Mouse (Mus musculus) forebrain, embryonic 14.5 days (tissue): ENCODE data around the gene Tlx2. TPM values are rescaled to one million over a fixed set of nuclear protein-coding genes. Genes with fewer than 3 reads are reported as not detected.
A peak's percentile ranks its signal among the peaks of the same experiment; 100 is the strongest.

ENCODE experiments used
- ATAC-seq: fragments of 200-750 bp; cut with Nextera tagmentation; 2 replicates; pipeline ENCODE4 v1.8.0; 2017; ENCODE audit warnings: mild to moderate bottlenecking, moderate library complexity
- DNase-seq: peaks from one replicate; pipeline ENCODE4 v3.0.0-alpha.2; 2015; ENCODE audit warnings: low spot score
- H3K27ac ChIP-seq: fragments of 300-500 bp; sonication (generic); 2 replicates; pipeline ENCODE4 v1.5.1; 2014; ENCODE audit warnings: low read depth, mild to moderate bottlenecking, control low read depth, low read length, moderate library complexity
- H3K27me3 ChIP-seq: fragments of 300-500 bp; sonication (generic); replicated peaks from 2 replicates; pipeline ENCODE4 v1.6.1; 2014; ENCODE audit warnings: low read length, control low read depth, mixed read lengths; ENCODE audit not compliant: control insufficient read depth, insufficient read depth
- H3K36me3 ChIP-seq: fragments of 300-500 bp; sonication (generic); 2 replicates; pipeline ENCODE4 v1.6.1; 2014; ENCODE audit warnings: low read length, control low read depth; ENCODE audit not compliant: control insufficient read depth, insufficient read depth
- H3K4me1 ChIP-seq: fragments of 300-500 bp; sonication (generic); 2 replicates; pipeline ENCODE4 v1.6.1; 2014; ENCODE audit warnings: antibody characterized with exemption, low read length, control low read depth; ENCODE audit not compliant: control insufficient read depth, insufficient read depth
- H3K4me2 ChIP-seq: fragments of 300-500 bp; sonication (generic); 2 replicates; pipeline ENCODE4 v1.6.1; 2014; ENCODE audit warnings: mild to moderate bottlenecking, control low read depth, low read length
- H3K4me3 ChIP-seq: fragments of 300-500 bp; sonication (generic); 2 replicates; pipeline ENCODE4 v1.5.1; 2014; ENCODE audit warnings: low read depth, low read length, control low read depth
- H3K9ac ChIP-seq: fragments of 300-500 bp; sonication (generic); 2 replicates; pipeline ENCODE4 v1.6.1; 2014; ENCODE audit warnings: mild to moderate bottlenecking, low read length, control low read depth, moderate library complexity
- H3K9me3 ChIP-seq: fragments of 300-500 bp; sonication (generic); replicated peaks from 2 replicates; pipeline ENCODE4 v1.6.1; 2016; ENCODE audit warnings: low read length, control low read depth, mixed read lengths; ENCODE audit not compliant: control insufficient read depth
- WGBS: fragments of 180-500 bp; shearing (Covaris S2); extraction: QIAGEN DNeasy Blood & Tissue Kit; methylation state at CpG from one replicate; pipeline ENCODE4 v1.1.7; 2014; 5-methylcytosine and 5-hydroxymethylcytosine counted together
- polyA plus RNA-seq: library from polyadenylated mRNA; unstranded; fragments of >200 nt; fragmentation: Nextera tagmentation; extraction: Ambion mirVana; gene quantifications from 2 replicates; pipeline ENCODE4 v1.2.1, GENCODE M21; 2014

Tlx2 gene
- polyA plus RNA-seq, 1 experiment from 2014 or later: not detected

DNA sequence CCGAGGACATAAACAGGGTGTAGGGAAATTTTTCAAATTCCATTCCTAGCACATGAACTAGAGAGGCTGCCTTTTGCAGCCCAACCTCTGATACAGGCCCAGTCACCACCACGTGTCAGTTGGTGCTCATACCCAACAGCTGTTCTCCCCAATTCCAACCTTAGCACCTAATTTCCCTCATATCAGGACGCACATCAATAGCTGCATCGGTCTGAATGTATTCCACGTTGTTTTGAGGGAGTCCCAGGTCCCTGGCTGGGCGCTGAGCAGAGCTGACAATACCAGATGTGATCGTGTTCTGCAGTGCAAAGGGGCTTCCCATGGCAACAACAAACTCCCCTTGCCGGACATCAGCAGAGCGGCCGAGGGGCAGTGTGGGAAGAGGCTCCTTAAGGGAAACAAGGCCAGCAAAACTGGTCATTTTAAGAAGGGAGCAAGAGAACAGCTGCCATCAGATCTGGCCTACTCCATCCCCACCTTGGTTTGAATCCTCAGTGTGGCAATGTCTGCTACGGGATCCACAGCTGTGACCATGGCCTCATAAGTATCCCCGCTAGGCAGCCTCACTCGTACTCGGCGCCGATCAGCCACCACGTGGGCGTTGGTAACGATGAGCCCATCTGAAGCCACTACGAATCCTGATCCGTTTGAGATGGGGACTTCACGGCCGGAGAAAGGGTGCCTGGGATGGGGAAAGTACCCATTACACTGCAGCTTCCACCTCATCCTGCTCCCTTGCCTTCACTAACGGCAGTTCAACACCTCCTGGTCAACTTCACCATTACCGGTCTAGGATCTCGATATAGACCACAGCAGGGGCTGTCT lies 16.7 kb downstream of the Tlx2 start:
- H3K9me3 ChIP-seq: no peaks in the 10 kb centered on the region
- ATAC-seq (peak; percentile 4; the same call in 1 of the 2 replicates), DNase-seq (peak; percentile 37)
- peaks cover 28% of the 10 kb centered on the region for H3K36me3 ChIP-seq
- peak overlapping the region; percentile 87 for H3K4me2 ChIP-seq
- WGBS: 4% methylated on average over 26 of the region's 26 CpGs
- H3K27ac ChIP-seq: peak overlapping the region; percentile 62; the same call in 1 of the 2 replicates
- H3K4me1 ChIP-seq: peaks cover 18% of the 10 kb centered on the region
- no peaks in the 10 kb centered on the region for H3K27me3 ChIP-seq
- peak overlapping the region; percentile 96 for H3K4me3 ChIP-seq
- peak overlapping the region; percentile 90 for H3K9ac ChIP-seq

- no peaks in the 10 kb centered on the region for H3K27me3 ChIP-seq
- no peak overlapping the region for H3K4me3 ChIP-seq
- ATAC-seq (no peak), DNase-seq (no peak)
- H3K9me3 ChIP-seq: no peaks in the 10 kb centered on the region
- H3K27ac ChIP-seq: no peak overlapping the region
- 66% methylated on average over 10 of the region's 10 CpGs for WGBS
- H3K4me2 ChIP-seq: no peak overlapping the region
- H3K9ac ChIP-seq: no peak overlapping the region
- peaks cover 14% of the 10 kb centered on the region; the same call in 1 of the 2 replicates for H3K36me3 ChIP-seq
- H3K4me1 ChIP-seq: peaks cover 10% of the 10 kb centered on the region
These were observed 20.7 kb downstream of the Tlx2 start for GRCm38 (mm10) chr6:83049367-83049766.

GRCm38 (mm10) chr6:83044742-83045141 lies 25.4 kb downstream of the Tlx2 start:
- Histone ChIP-seq H3K27ac (no peak overlapping the region), H3K9me3 (no peaks in the 10 kb centered on the region), H3K9ac (no peak overlapping the region), H3K36me3 (no peaks in the 10 kb centered on the region), H3K4me2 (no peak overlapping the region), H3K27me3 (no peaks in the 10 kb centered on the region), H3K4me3 (no peak overlapping the region), H3K4me1 (no peaks in the 10 kb centered on the region)
- WGBS: 82% methylated on average over 9 of the region's 9 CpGs
- no peak for ATAC-seq
- no peak for DNase-seq

GRCm38 (mm10) chr6:83043993-83044392 lies 26.1 kb downstream of the Tlx2 start:
- no peak for ATAC-seq
- 84% methylated on average over 5 of the region's 5 CpGs for WGBS
- Histone ChIP-seq H3K27me3 (no peaks in the 10 kb centered on the region), H3K9ac (no peak overlapping the region), H3K27ac (no peak overlapping the region), H3K4me3 (no peak overlapping the region), H3K36me3 (no peaks in the 10 kb centered on the region), H3K4me2 (no peak overlapping the region), H3K4me1 (no peaks in the 10 kb centered on the region), H3K9me3 (no peaks in the 10 kb centered on the region)
- no peak for DNase-seq

DNA sequence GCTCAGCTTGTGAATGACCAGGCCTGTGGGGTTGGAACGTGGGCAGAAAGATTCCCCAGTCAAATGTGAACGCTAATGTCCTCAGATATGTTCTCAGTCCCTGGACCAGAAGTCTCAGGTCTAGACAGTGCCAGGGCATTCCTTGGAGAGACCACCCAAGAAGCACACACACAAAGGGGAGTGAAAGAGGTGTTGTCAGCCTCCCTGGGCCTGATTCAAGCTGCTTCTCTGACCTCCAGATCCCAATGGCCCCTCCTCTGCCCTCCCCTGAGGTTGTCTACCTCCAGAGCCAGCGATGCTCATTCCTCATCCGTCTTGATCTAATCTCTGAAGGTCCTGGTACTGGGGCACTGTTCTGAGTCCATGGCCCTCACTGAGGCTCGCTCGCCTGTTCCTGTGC lies 26.5 kb downstream of the Tlx2 start:
- Histone ChIP-seq H3K4me1 (no peaks in the 10 kb centered on the region; the same call in 1 of the 2 replicates), H3K4me3 (no peak overlapping the region), H3K36me3 (no peaks in the 10 kb centered on the region), H3K4me2 (no peak overlapping the region), H3K9me3 (no peaks in the 10 kb centered on the region), H3K27me3 (no peaks in the 10 kb centered on the region), H3K9ac (no peak overlapping the region), H3K27ac (no peak overlapping the region)
- WGBS: 61% methylated on average over 6 of the region's 6 CpGs
- ATAC-seq: no peak
- DNase-seq: no peak

- no peak overlapping the region for H3K4me3 ChIP-seq
- H3K9me3 ChIP-seq: no peaks in the 10 kb centered on the region
- H3K4me2 ChIP-seq: no peak overlapping the region
- DNase-seq (no peak), ATAC-seq (no peak)
- H3K27me3 ChIP-seq: no peaks in the 10 kb centered on the region
- no peak overlapping the region for H3K9ac ChIP-seq
- H3K4me1 ChIP-seq: no peaks in the 10 kb centered on the region; the same call in 1 of the 2 replicates
- no peak overlapping the region for H3K27ac ChIP-seq
- no peaks in the 10 kb centered on the region for H3K36me3 ChIP-seq
- 77% methylated on average over 5 of the region's 5 CpGs for WGBS
These were observed 29.5 kb downstream of the Tlx2 start for GRCm38 (mm10) chr6:83040601-83041000.

- no peaks in the 10 kb centered on the region for H3K27me3 ChIP-seq
- no peaks in the 10 kb centered on the region for H3K36me3 ChIP-seq
- H3K4me3 ChIP-seq: peak overlapping the region; percentile 24
- ATAC-seq (peak; percentile 67), DNase-seq (peak; percentile 83)
- no peaks in the 10 kb centered on the region for H3K9me3 ChIP-seq
- H3K4me1 ChIP-seq: peaks cover 6% of the 10 kb centered on the region; the same call in 1 of the 2 replicates
- H3K27ac ChIP-seq: no peak overlapping the region
- WGBS: 10% methylated on average over 24 of the region's 24 CpGs
- H3K9ac ChIP-seq: peak overlapping the region; percentile 48; the same call in 1 of the 2 replicates
- H3K4me2 ChIP-seq: peak overlapping the region; percentile 58
These were observed 31.5 kb downstream of the Tlx2 start for GRCm38 (mm10) chr6:83038496-83039012.

DNA sequence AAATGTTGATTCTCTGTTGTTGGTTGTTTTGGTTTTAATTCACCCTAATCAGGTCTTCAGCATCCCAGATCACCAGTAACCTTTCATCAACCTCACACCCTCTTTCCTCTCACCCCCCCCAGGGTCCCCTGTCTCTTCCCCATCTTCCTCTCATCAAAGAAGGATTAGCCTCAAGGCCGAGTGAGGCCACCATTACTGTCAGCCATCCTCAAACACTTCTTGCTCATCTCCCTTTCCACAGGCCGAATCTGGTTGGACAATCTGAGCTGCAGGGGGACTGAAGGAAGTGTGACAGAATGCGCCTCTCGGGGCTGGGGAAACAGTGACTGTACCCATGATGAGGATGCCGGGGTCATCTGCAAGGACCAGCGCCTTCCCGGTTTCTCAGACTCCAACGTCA lies 32.9 kb downstream of the Tlx2 start:
- H3K4me2 ChIP-seq: no peak overlapping the region
- peaks cover 6% of the 10 kb centered on the region; the same call in 1 of the 2 replicates for H3K27me3 ChIP-seq
- H3K9ac ChIP-seq: no peak overlapping the region
- WGBS: 83% methylated on average over 8 of the region's 8 CpGs
- DNase-seq (no peak), ATAC-seq (no peak)
- H3K36me3 ChIP-seq: no peaks in the 10 kb centered on the region
- H3K4me1 ChIP-seq: peaks cover 10% of the 10 kb centered on the region; the same call in 1 of the 2 replicates
- H3K9me3 ChIP-seq: no peaks in the 10 kb centered on the region
- H3K4me3 ChIP-seq: no peak overlapping the region
- no peak overlapping the region for H3K27ac ChIP-seq
